Comparison of ENCODE assay signal across 8 mouse cellular contexts in the genomic region with DNA sequence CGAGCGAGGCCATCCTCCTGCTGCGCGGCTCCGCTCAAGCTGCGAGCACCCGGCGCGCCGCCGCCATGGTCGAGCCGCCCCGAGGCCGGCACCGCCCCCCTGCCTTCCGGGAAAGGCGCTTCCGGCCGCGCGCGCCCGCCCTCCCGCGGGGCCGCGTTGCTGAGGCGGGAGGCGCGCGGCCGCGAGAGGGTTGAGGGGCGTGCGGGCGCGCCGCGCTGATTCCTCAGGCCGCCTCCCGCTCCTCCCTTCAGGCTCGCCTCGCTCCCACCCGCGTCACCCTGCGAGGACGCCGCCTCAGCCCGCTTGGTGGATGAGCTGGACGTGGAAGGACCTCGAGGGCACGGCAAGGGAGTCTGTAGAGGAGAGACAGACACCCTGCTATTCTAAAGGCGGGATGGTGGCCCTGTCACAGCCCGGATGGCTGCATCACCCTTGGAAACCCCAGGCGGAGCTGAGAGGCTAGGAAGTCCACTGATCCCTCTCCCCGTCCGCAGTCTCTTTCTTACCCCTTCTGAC. TPM values are rescaled to one million over a fixed set of nuclear protein-coding genes. Genes with fewer than 3 reads are reported as not detected.
DNase-seq lines count a peak whose midpoint lies in the region; ATAC-seq and TF ChIP-seq lines count a peak whose summit lies in the region.

A gene (minus strand): TSS at position 53 of the 516 bp plus-strand sequence.

- under 1% methylated on average over 49 of the region's 58 CpGs for WGBS in hindbrain, postnatal 0 days

- H3K4me2 ChIP-seq in hindbrain, postnatal 0 days (ENCODE audit: low read depth, low read length), result peak within 1 kb of the TSS; percentile 81

- no peaks in the 10 kb centered on the region for H3K9me3 ChIP-seq in hindbrain, postnatal 0 days (ENCODE audit: low read length)
- H3K9me3 ChIP-seq in megakaryocyte, embryonic 14.5 days, result no peaks in the 10 kb centered on the region

- peaks cover 25% of the 10 kb centered on the region for H3K4me1 ChIP-seq in hindbrain, postnatal 0 days (ENCODE audit: insufficient read depth, low read length)
- peaks cover 46% of the 10 kb centered on the region for H3K4me1 ChIP-seq in megakaryocyte, embryonic 14.5 days

- peak; percentile 86 for DNase-seq in T-cell, adult 2 months (ENCODE audit: low spot score)
- DNase-seq in gastrocnemius, adult 8-10 months (ENCODE audit: low spot score in 2 of 2), result peak; percentile 65 to 77
- DNase-seq in hindbrain, postnatal 0 days (ENCODE audit: low spot score), result peak; percentile 97
- DNase-seq in left cerebral cortex, adult 9 months (ENCODE audit: low spot score in 2 of 2), result peak; percentile 44 to 76
- DNase-seq in right cerebral cortex, adult 2 months (ENCODE audit: low spot score in 2 of 2), result peak; percentile 73 to 78
- DNase-seq in urinary bladder, postnatal 25 days (ENCODE audit: low spot score), result peak; percentile 85

- no peak for TF ChIP-seq CTCF in hindbrain, postnatal 0 days (IDR thresholded peaks at IDR 0.05; ENCODE audit: low read depth)

- H3K36me3 ChIP-seq in hindbrain, postnatal 0 days (ENCODE audit: insufficient read depth, low read length), result no peaks in the 10 kb centered on the region
- peaks cover 5% of the 10 kb centered on the region for H3K36me3 ChIP-seq in megakaryocyte, embryonic 14.5 days (replicated peaks; ENCODE audit: low read length)

- H3K27ac ChIP-seq in hindbrain, postnatal 0 days, result peak within 1 kb of the TSS; percentile 97

- H3K27me3 ChIP-seq in hindbrain, postnatal 0 days (ENCODE audit: insufficient read depth, low read length), result no peaks in the 10 kb centered on the region
- no peaks in the 10 kb centered on the region for H3K27me3 ChIP-seq in megakaryocyte, embryonic 14.5 days (replicated peaks)

- H3K9ac ChIP-seq in hindbrain, postnatal 0 days (replicated peaks; ENCODE audit: low read length), result peak within 1 kb of the TSS; percentile 87

- ATAC-seq in common myeloid progenitor, adult 5-6 weeks (replicated peaks; ENCODE audit: low read depth, poor library complexity, severe bottlenecking), result peak; percentile 79
- peak; percentile 93 for ATAC-seq in hindbrain, postnatal 0 days

- peak within 1 kb of the TSS; percentile 78 for H3K4me3 ChIP-seq in hindbrain, postnatal 0 days (ENCODE audit: low read length)
- peak within 1 kb of the TSS; percentile 97 for H3K4me3 ChIP-seq in megakaryocyte, embryonic 14.5 days (replicated peaks)

RNA-seq across cellular contexts. Expression of the gene that starts here (rescaled TPM):
- total RNA-seq in common myeloid progenitor, adult 5-6 weeks (2017), result 99.7 and 120 TPM in 2 replicates
- 100 to 1,000 TPM; 148 to 159 (median 152) TPM for total RNA-seq in gastrocnemius, adult 8-10 months (2022)
- 93.0 and 100 TPM in 2 replicates for total RNA-seq in hindbrain, postnatal 0 days (2014; rRNA removed)
- polyA plus RNA-seq in hindbrain, postnatal 0 days (2015; fragmentation: Nextera tagmentation; extraction: Ambion mirVana), result 86.3 and 86.8 TPM in 2 replicates
- 5.8 and 7.3 TPM in 2 replicates for polyA plus RNA-seq in megakaryocyte, embryonic 14.5 days (2012; ENCODE audit: insufficient read depth, low replicate concordance)

Comparison
In these comparisons a context has a peak if more than half of its experiments do, and no peak if none do; other contexts are left out.
1. Peak in every context shown above with its lines: DNase-seq, ATAC-seq, H3K4me3 ChIP-seq and H3K27ac ChIP-seq.
2. RNA of the gene that starts here (polyA plus RNA-seq): 86.3 to 86.8 TPM in hindbrain, postnatal 0 days; 5.8 to 7.3 TPM in megakaryocyte, embryonic 14.5 days; every median in the first group is over 10 times any median in the second.